Mouse (Mus musculus): ENCODE measurements around the gene Fut7. TPM values are rescaled to one million over a fixed set of nuclear protein-coding genes. Genes with fewer than 3 reads are reported as not detected.

Fut7 gene
- polyA plus RNA-seq, 1 experiment: 9.6 TPM

GRCm38 (mm10) chr2:25457022-25457896, 34.2 kb downstream of the Fut7 start:
- no peak for TF ChIP-seq POLR2A (IDR thresholded peaks at IDR 0.05; ENCODE audit: borderline replicate concordance, low read depth, low read length)
- TF ChIP-seq CTCF (IDR thresholded peaks at IDR 0.05; ENCODE audit: low read depth, low read length): no peak
- Histone ChIP-seq H3K27ac (ENCODE audit: insufficient read depth, low read depth, low read length) (no peak overlapping the region), H3K4me3 (ENCODE audit: insufficient read depth, low read length) (no peak overlapping the region), H3K4me1 (ENCODE audit: control insufficient read depth, insufficient read depth, low read length) (peaks cover 13% of the 10 kb centered on the region)

- TF ChIP-seq POLR2A (IDR thresholded peaks at IDR 0.05; ENCODE audit: borderline replicate concordance, low read depth, low read length) (no peak), CTCF (IDR thresholded peaks at IDR 0.05; ENCODE audit: low read depth, low read length) (no peak)
- peaks cover 13% of the 10 kb centered on the region for H3K4me1 ChIP-seq (ENCODE audit: control insufficient read depth, insufficient read depth, low read length)
- H3K4me3 ChIP-seq (ENCODE audit: insufficient read depth, low read length): no peak overlapping the region
These were observed 35.8 kb downstream of the Fut7 start for GRCm38 (mm10) chr2:25458911-25459310.

GRCm38 (mm10) chr2:25460135-25460534, 37.1 kb downstream of the Fut7 start:
- no peak overlapping the region for H3K27ac ChIP-seq (ENCODE audit: insufficient read depth, low read depth, low read length)
- H3K4me1 ChIP-seq (ENCODE audit: control insufficient read depth, insufficient read depth, low read length): peaks cover 13% of the 10 kb centered on the region
- TF ChIP-seq POLR2A (IDR thresholded peaks at IDR 0.05; ENCODE audit: borderline replicate concordance, low read depth, low read length) (no peak), CTCF (IDR thresholded peaks at IDR 0.05; ENCODE audit: low read depth, low read length) (no peak)
- H3K4me3 ChIP-seq (ENCODE audit: insufficient read depth, low read length): peak overlapping the region; percentile 87

More at GRCm38 (mm10) chr2:25458911-25459310, 35.8 kb downstream of the Fut7 start:
- H3K27ac ChIP-seq (ENCODE audit: insufficient read depth, low read depth, low read length): no peak overlapping the region

- H3K4me3 ChIP-seq (ENCODE audit: insufficient read depth, low read length): peak within 1 kb of the TSS; percentile 87
- TF ChIP-seq CTCF (IDR thresholded peaks at IDR 0.05; ENCODE audit: low read depth, low read length) (no peak), POLR2A (IDR thresholded peaks at IDR 0.05; ENCODE audit: borderline replicate concordance, low read depth, low read length) (no peak)
- peak within 1 kb of the TSS; percentile 77 for H3K27ac ChIP-seq (ENCODE audit: insufficient read depth, low read depth, low read length)
- peaks cover 16% of the 10 kb centered on the region for H3K4me1 ChIP-seq (ENCODE audit: control insufficient read depth, insufficient read depth, low read length)
These were observed 37.7 kb downstream of the Fut7 start, which contains the start of gene Paxx for GRCm38 (mm10) chr2:25460551-25461309. Gene Paxx (minus strand): TSS chr2:25461094.

GRCm38 (mm10) chr2:25461407-25461806, 38.3 kb downstream of the Fut7 start:
- Histone ChIP-seq H3K4me3 (ENCODE audit: insufficient read depth, low read length) (peak overlapping the region; percentile 40), H3K27ac (ENCODE audit: insufficient read depth, low read depth, low read length) (peak overlapping the region; percentile 77), H3K4me1 (ENCODE audit: control insufficient read depth, insufficient read depth, low read length) (peaks cover 17% of the 10 kb centered on the region)
- TF ChIP-seq POLR2A (IDR thresholded peaks at IDR 0.05; ENCODE audit: borderline replicate concordance, low read depth, low read length) (no peak), CTCF (IDR thresholded peaks at IDR 0.05; ENCODE audit: low read depth, low read length) (no peak)

- TF ChIP-seq CTCF (IDR thresholded peaks at IDR 0.05; ENCODE audit: low read depth, low read length) (no peak), POLR2A (IDR thresholded peaks at IDR 0.05; ENCODE audit: borderline replicate concordance, low read depth, low read length) (no peak)
- H3K27ac ChIP-seq (ENCODE audit: insufficient read depth, low read depth, low read length): no peak overlapping the region
- no peak overlapping the region for H3K4me3 ChIP-seq (ENCODE audit: insufficient read depth, low read length)
- peaks cover 17% of the 10 kb centered on the region for H3K4me1 ChIP-seq (ENCODE audit: control insufficient read depth, insufficient read depth, low read length)
These were observed 40.6 kb downstream of the Fut7 start for GRCm38 (mm10) chr2:25463630-25464029.

GRCm38 (mm10) chr2:25465256-25465655, 42.2 kb downstream of the Fut7 start:
- peaks cover 14% of the 10 kb centered on the region for H3K4me1 ChIP-seq (ENCODE audit: control insufficient read depth, insufficient read depth, low read length)
- H3K27ac ChIP-seq (ENCODE audit: insufficient read depth, low read depth, low read length): no peak overlapping the region
- TF ChIP-seq POLR2A (IDR thresholded peaks at IDR 0.05; ENCODE audit: borderline replicate concordance, low read depth, low read length) (no peak), CTCF (IDR thresholded peaks at IDR 0.05; ENCODE audit: low read depth, low read length) (no peak)
- H3K4me3 ChIP-seq (ENCODE audit: insufficient read depth, low read length): no peak overlapping the region

- Histone ChIP-seq H3K4me3 (ENCODE audit: insufficient read depth, low read length) (no peak overlapping the region), H3K4me1 (ENCODE audit: control insufficient read depth, insufficient read depth, low read length) (peaks cover 14% of the 10 kb centered on the region), H3K27ac (ENCODE audit: insufficient read depth, low read depth, low read length) (no peak overlapping the region)
- TF ChIP-seq CTCF (IDR thresholded peaks at IDR 0.05; ENCODE audit: low read depth, low read length) (no peak), POLR2A (IDR thresholded peaks at IDR 0.05; ENCODE audit: borderline replicate concordance, low read depth, low read length) (no peak)
These were observed 43.0 kb downstream of the Fut7 start for GRCm38 (mm10) chr2:25465816-25466635.

GRCm38 (mm10) chr2:25467606-25468303, 44.7 kb downstream of the Fut7 start:
- H3K27ac ChIP-seq (ENCODE audit: insufficient read depth, low read depth, low read length): no peak overlapping the region
- H3K4me3 ChIP-seq (ENCODE audit: insufficient read depth, low read length): no peak overlapping the region
- peaks cover 5% of the 10 kb centered on the region; the same call in 1 of the 2 replicates for H3K4me1 ChIP-seq (ENCODE audit: control insufficient read depth, insufficient read depth, low read length)
- TF ChIP-seq POLR2A (IDR thresholded peaks at IDR 0.05; ENCODE audit: borderline replicate concordance, low read depth, low read length): no peak
- TF ChIP-seq CTCF (IDR thresholded peaks at IDR 0.05; ENCODE audit: low read depth, low read length): no peak

All from bone marrow macrophage, adult 2 months (primary cell).